Mouse (Mus musculus): ENCODE measurements around the gene Ccpg1os. TPM values are rescaled to one million over a fixed set of nuclear protein-coding genes. Genes with fewer than 3 reads are reported as not detected.

The Ccpg1os gene
- polyA plus RNA-seq, 1 experiment from 2014 or later: 12.0 TPM

DNA sequence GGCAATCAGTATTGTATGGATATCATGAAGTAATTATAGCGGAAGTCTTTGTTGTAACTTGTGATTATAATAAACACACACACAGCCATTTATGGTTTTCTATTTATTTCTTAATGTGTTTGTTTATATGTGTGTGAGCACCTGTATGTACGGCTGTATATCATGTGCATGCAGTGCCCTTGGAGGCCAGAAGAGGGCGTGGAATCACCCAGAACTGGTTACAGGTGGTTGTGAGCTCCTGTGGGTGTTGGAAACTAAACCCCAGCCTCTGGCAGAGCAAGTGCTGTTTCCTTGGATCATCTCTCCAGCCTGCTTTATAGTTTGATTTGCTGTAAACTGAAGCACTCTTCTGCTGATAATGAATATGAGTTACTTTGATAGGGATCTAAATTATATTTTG is 41.8 kb downstream of the Ccpg1os start:
- Histone ChIP-seq H3K9ac (no peak overlapping the region), H3K4me2 (replicated peaks) (no peak overlapping the region), H3K36me3 (0 out of 2 replicates have a peak, but pooled peaks cover 5% of the 10 kb centered on the region), H3K27ac (no peak overlapping the region), H3K9me3 (no peaks in the 10 kb centered on the region), H3K4me1 (replicated peaks) (no peaks in the 10 kb centered on the region), H3K27me3 (replicated peaks) (no peaks in the 10 kb centered on the region), H3K4me3 (replicated peaks) (no peak overlapping the region)
- 49% methylated on average over 3 of the region's 3 CpGs for WGBS
- no peak for ATAC-seq

DNA sequence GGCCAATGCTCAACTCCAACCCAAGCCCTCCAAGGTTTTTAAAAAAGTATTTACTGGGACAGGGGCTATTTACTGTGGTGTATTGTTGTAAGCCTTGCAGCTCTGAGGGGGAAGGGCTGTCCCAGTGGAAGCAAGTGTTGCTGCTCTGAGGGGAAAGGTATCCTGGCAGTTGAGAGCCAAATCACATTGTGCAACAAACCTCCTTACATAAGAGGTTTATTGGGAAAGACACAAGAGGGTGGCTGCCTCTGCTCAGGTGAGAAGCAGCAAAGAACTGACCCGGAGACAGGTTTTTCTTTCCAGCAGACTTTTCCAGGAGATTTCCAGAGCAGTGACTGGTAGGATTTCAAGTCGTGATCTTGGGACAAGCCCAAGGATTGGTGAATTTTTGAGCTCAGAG is 48.9 kb downstream of the Ccpg1os start:
- Histone ChIP-seq H3K9me3 (no peaks in the 10 kb centered on the region), H3K27me3 (replicated peaks) (no peaks in the 10 kb centered on the region), H3K4me2 (replicated peaks) (no peak overlapping the region), H3K4me3 (replicated peaks) (no peak overlapping the region), H3K36me3 (no peaks in the 10 kb centered on the region), H3K9ac (no peak overlapping the region), H3K4me1 (replicated peaks) (no peaks in the 10 kb centered on the region), H3K27ac (no peak overlapping the region)
- ATAC-seq: no peak
- WGBS: 81% methylated on average over 2 of the region's 2 CpGs

DNA sequence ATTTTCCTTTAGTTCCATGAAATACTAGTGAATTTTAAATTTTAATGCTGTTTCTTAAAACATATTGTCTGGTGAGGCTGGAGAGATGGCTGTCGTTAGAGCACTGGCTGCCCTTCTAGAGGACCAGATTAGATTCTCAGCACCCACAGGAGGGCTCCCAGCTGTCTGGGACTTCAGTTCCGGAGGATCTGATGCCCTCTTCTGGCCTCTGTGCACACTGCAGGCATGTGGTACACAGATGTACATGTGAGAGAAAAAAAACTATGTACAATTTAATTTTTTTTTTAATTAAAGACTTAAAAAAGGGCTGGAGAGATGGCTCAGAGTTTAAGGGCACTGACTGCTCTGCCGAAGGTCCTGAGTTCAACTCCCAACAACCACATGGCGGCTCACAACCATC is 49.9 kb downstream of the Ccpg1os start:
- Histone ChIP-seq H3K27ac (no peak overlapping the region), H3K36me3 (no peaks in the 10 kb centered on the region), H3K4me3 (replicated peaks) (no peak overlapping the region), H3K27me3 (replicated peaks) (no peaks in the 10 kb centered on the region), H3K4me1 (replicated peaks) (no peaks in the 10 kb centered on the region), H3K4me2 (replicated peaks) (no peak overlapping the region), H3K9me3 (no peaks in the 10 kb centered on the region), H3K9ac (no peak overlapping the region)
- no peak for ATAC-seq
- 91% methylated on average over 4 of the region's 4 CpGs for WGBS

DNA sequence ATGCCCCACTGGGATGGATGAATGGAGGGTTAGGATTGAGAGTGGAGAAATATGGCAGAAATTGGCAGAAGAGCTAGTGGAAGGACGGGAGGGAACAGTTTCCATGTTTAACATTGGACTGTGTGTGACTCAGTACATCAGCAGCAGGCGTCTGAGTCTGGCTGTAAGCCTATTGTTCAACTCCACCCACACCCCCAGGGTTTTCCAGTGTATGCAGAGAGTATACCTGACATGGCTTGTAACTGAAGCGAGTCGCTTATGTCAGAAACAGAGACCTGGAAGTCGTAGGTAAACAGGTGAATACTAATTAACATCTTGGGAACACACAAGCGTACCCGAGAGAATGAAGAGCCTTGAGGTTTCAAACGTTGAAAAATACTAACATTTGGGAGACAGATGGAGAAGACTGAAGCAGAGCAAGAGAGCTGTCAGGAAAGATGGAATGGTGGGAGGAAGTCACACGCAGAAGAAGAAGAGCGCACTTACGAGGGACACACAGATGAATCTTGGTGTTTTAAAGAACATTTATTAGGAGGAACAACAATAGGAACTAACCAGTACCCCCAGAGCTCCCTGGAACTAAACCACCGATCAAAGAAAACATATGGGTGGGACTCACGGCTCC is 53.9 kb downstream of the Ccpg1os start:
- no peak overlapping the region for H3K27ac ChIP-seq
- no peak overlapping the region for H3K9ac ChIP-seq
- WGBS: 79% methylated on average over 13 of the region's 13 CpGs

More for the DNA sequence above, 53.9 kb downstream of the Ccpg1os start:
- no peaks in the 10 kb centered on the region for H3K27me3 ChIP-seq (replicated peaks)
- no peaks in the 10 kb centered on the region for H3K9me3 ChIP-seq
- no peak overlapping the region for H3K4me3 ChIP-seq (replicated peaks)
- H3K4me2 ChIP-seq (replicated peaks): no peak overlapping the region
- H3K4me1 ChIP-seq (replicated peaks): 0 out of 2 replicates have a peak, but pooled peaks cover 3% of the 10 kb centered on the region
- ATAC-seq: no peak
- H3K36me3 ChIP-seq: no peaks in the 10 kb centered on the region

Other genes starting within 250 kb of the Ccpg1os start
- 0.40 and 0.52 TPM in 2 replicates for gene Prtg, start 178.5 kb downstream of the Ccpg1os start, polyA plus RNA-seq (2015; fragmentation: Nextera tagmentation; extraction: Ambion mirVana)
- gene Pygo1, start 59.7 kb downstream of the Ccpg1os start, polyA plus RNA-seq (2015; fragmentation: Nextera tagmentation; extraction: Ambion mirVana): 2.7 and 2.9 TPM in 2 replicates
- gene Dyx1c1, start 26.6 kb downstream of the Ccpg1os start, polyA plus RNA-seq (2015; fragmentation: Nextera tagmentation; extraction: Ambion mirVana): 0.73 and 0.86 TPM in 2 replicates
- gene Gm44503, start 26.5 kb downstream of the Ccpg1os start, polyA plus RNA-seq (2015; fragmentation: Nextera tagmentation; extraction: Ambion mirVana): not detected in 2 replicates
- 25.0 and 25.4 TPM in 2 replicates for gene Ccpg1, start within 50 bp of the Ccpg1os start, polyA plus RNA-seq (2015; fragmentation: Nextera tagmentation; extraction: Ambion mirVana)
- gene Pigb, start 55.0 kb upstream of the Ccpg1os start, polyA plus RNA-seq (2015; fragmentation: Nextera tagmentation; extraction: Ambion mirVana): 14.0 and 14.9 TPM in 2 replicates
- gene Rab27a, start 59.5 kb upstream of the Ccpg1os start, polyA plus RNA-seq (2015; fragmentation: Nextera tagmentation; extraction: Ambion mirVana): 7.9 and 9.0 TPM in 2 replicates
- not detected in 2 replicates for gene Khdc3, start 116.5 kb upstream of the Ccpg1os start, polyA plus RNA-seq (2015; fragmentation: Nextera tagmentation; extraction: Ambion mirVana)
- 0.14 TPM in 1 of 2 replicates, not detected in the other for gene Gm20509, start 117.1 kb upstream of the Ccpg1os start, polyA plus RNA-seq (2015; fragmentation: Nextera tagmentation; extraction: Ambion mirVana)
- gene Rsl24d1, start 128.0 kb upstream of the Ccpg1os start, polyA plus RNA-seq (2015; fragmentation: Nextera tagmentation; extraction: Ambion mirVana): 94.3 and 108 TPM in 2 replicates